Mouse (Mus musculus): Measurements from ENCODE around the gene Mrpl53. TPM values are rescaled to one million over a fixed set of nuclear protein-coding genes. Genes with fewer than 3 reads are reported as not detected.

Gene Mrpl53
- polyA plus RNA-seq, 1 experiment from 2014 or later, result 153 TPM

- DNase-seq (ENCODE audit: low spot score), result peak; percentile 99
- H3K36me3 ChIP-seq, result peaks cover 27% of the 10 kb centered on the region
- H3K27me3 ChIP-seq (ENCODE audit: low read depth, poor library complexity, severe bottlenecking), result peaks cover 75% of the 10 kb centered on the region
- no peaks in the 10 kb centered on the region for H3K9me3 ChIP-seq (replicated peaks)
- peak overlapping the region; percentile 84 for H3K4me3 ChIP-seq
- H3K27ac ChIP-seq (replicated peaks), result peak overlapping the region; percentile 97
- under 1% methylated on average over 46 of the region's 46 CpGs for WGBS
- H3K4me1 ChIP-seq, result peaks cover 28% of the 10 kb centered on the region
These were observed 30.4 kb upstream of the Mrpl53 start for GRCm38 (mm10) chr6:83078324-83078858.

GRCm38 (mm10) chr6:83080210-83080609 lies 28.6 kb upstream of the Mrpl53 start:
- Histone ChIP-seq H3K27me3 (ENCODE audit: low read depth, poor library complexity, severe bottlenecking) (peaks cover 75% of the 10 kb centered on the region), H3K27ac (replicated peaks) (no peak overlapping the region), H3K4me3 (no peak overlapping the region), H3K4me1 (peaks cover 41% of the 10 kb centered on the region), H3K36me3 (peaks cover 27% of the 10 kb centered on the region), H3K9me3 (replicated peaks) (no peaks in the 10 kb centered on the region)
- no peak for DNase-seq (ENCODE audit: low spot score)
- WGBS, result 93% methylated on average over 5 of the region's 5 CpGs

GRCm38 (mm10) chr6:83083497-83083896 lies 25.3 kb upstream of the Mrpl53 start:
- Histone ChIP-seq H3K4me3 (no peak overlapping the region), H3K36me3 (peaks cover 27% of the 10 kb centered on the region), H3K4me1 (peaks cover 53% of the 10 kb centered on the region), H3K9me3 (replicated peaks) (no peaks in the 10 kb centered on the region), H3K27me3 (ENCODE audit: low read depth, poor library complexity, severe bottlenecking) (peaks cover 82% of the 10 kb centered on the region), H3K27ac (replicated peaks) (no peak overlapping the region; the same call in 1 of the 2 replicates)
- 5% methylated on average over 5 of the region's 5 CpGs for WGBS
- DNase-seq (ENCODE audit: low spot score), result no peak

GRCm38 (mm10) chr6:83084477-83084876 lies 24.4 kb upstream of the Mrpl53 start:
- no peak for DNase-seq (ENCODE audit: low spot score)
- H3K4me1 ChIP-seq, result peaks cover 44% of the 10 kb centered on the region
- no peak overlapping the region for H3K4me3 ChIP-seq
- no peak overlapping the region for H3K27ac ChIP-seq (replicated peaks)
- peaks cover 92% of the 10 kb centered on the region for H3K27me3 ChIP-seq (ENCODE audit: low read depth, poor library complexity, severe bottlenecking)
- no peaks in the 10 kb centered on the region for H3K9me3 ChIP-seq (replicated peaks)
- 5% methylated on average over 6 of the region's 6 CpGs for WGBS
- peaks cover 27% of the 10 kb centered on the region for H3K36me3 ChIP-seq

GRCm38 (mm10) chr6:83086121-83087035 lies 22.5 kb upstream of the Mrpl53 start, which contains the start of gene Lbx2:
Gene Lbx2, plus strand, starts transcription at chr6:83086367.
- Histone ChIP-seq H3K9me3 (replicated peaks) (no peaks in the 10 kb centered on the region), H3K27me3 (ENCODE audit: low read depth, poor library complexity, severe bottlenecking) (peaks cover 97% of the 10 kb centered on the region), H3K27ac (replicated peaks) (no peak within 1 kb of the TSS), H3K36me3 (peaks cover 10% of the 10 kb centered on the region), H3K4me1 (peaks cover 40% of the 10 kb centered on the region), H3K4me3 (peak within 1 kb of the TSS; percentile 40)
- 2% methylated on average over 42 of the region's 42 CpGs for WGBS
- DNase-seq (ENCODE audit: low spot score), result no peak

- DNase-seq (ENCODE audit: low spot score), result peak; percentile 58
- peaks cover 94% of the 10 kb centered on the region for H3K27me3 ChIP-seq (ENCODE audit: low read depth, poor library complexity, severe bottlenecking)
- under 1% methylated on average over 47 of the region's 47 CpGs for WGBS
- no peaks in the 10 kb centered on the region for H3K9me3 ChIP-seq (replicated peaks)
- H3K27ac ChIP-seq (replicated peaks), result no peak overlapping the region
- H3K4me1 ChIP-seq, result peaks cover 40% of the 10 kb centered on the region
- peak overlapping the region; percentile 40 for H3K4me3 ChIP-seq
- H3K36me3 ChIP-seq, result peaks cover 2% of the 10 kb centered on the region; the same call in 1 of the 2 replicates
These were observed 21.5 kb upstream of the Mrpl53 start for GRCm38 (mm10) chr6:83087205-83087925.

- peak overlapping the region; percentile 40 for H3K4me3 ChIP-seq
- H3K27ac ChIP-seq (replicated peaks), result no peak overlapping the region
- no peaks in the 10 kb centered on the region for H3K36me3 ChIP-seq
- 3% methylated on average over 9 of the region's 9 CpGs for WGBS
- H3K9me3 ChIP-seq (replicated peaks), result no peaks in the 10 kb centered on the region
- H3K27me3 ChIP-seq (ENCODE audit: low read depth, poor library complexity, severe bottlenecking), result peaks cover 91% of the 10 kb centered on the region
- DNase-seq (ENCODE audit: low spot score), result peak; percentile 34
- peaks cover 38% of the 10 kb centered on the region for H3K4me1 ChIP-seq
These were observed 20.9 kb upstream of the Mrpl53 start for GRCm38 (mm10) chr6:83087926-83088260.

GRCm38 (mm10) chr6:83092416-83093127 lies 16.3 kb upstream of the Mrpl53 start:
- no peak overlapping the region for H3K4me3 ChIP-seq
- H3K27ac ChIP-seq (replicated peaks), result no peak overlapping the region
- peaks cover 8% of the 10 kb centered on the region for H3K4me1 ChIP-seq
- 55% methylated on average over 6 of the region's 6 CpGs for WGBS
- no peaks in the 10 kb centered on the region for H3K36me3 ChIP-seq
- DNase-seq (ENCODE audit: low spot score), result no peak
- no peaks in the 10 kb centered on the region for H3K9me3 ChIP-seq (replicated peaks)
- H3K27me3 ChIP-seq (ENCODE audit: low read depth, poor library complexity, severe bottlenecking), result peaks cover 56% of the 10 kb centered on the region

GRCm38 (mm10) chr6:83095968-83096367 lies 12.9 kb upstream of the Mrpl53 start:
- WGBS, result 39% methylated on average over 6 of the region's 6 CpGs
- H3K9me3 ChIP-seq (replicated peaks), result no peaks in the 10 kb centered on the region
- no peak for DNase-seq (ENCODE audit: low spot score)
- H3K4me3 ChIP-seq, result no peak overlapping the region
- no peaks in the 10 kb centered on the region for H3K36me3 ChIP-seq
- peaks cover 7% of the 10 kb centered on the region; the same call in 1 of the 2 replicates for H3K4me1 ChIP-seq
- peaks cover 36% of the 10 kb centered on the region for H3K27me3 ChIP-seq (ENCODE audit: low read depth, poor library complexity, severe bottlenecking)
- H3K27ac ChIP-seq (replicated peaks), result no peak overlapping the region

- H3K4me1 ChIP-seq, result peaks cover 29% of the 10 kb centered on the region
- H3K9me3 ChIP-seq (replicated peaks), result no peaks in the 10 kb centered on the region
- no peak for DNase-seq (ENCODE audit: low spot score)
- H3K4me3 ChIP-seq, result no peak overlapping the region
- H3K27me3 ChIP-seq (ENCODE audit: low read depth, poor library complexity, severe bottlenecking), result peaks cover 31% of the 10 kb centered on the region
- WGBS, result 83% methylated on average over 2 of the region's 2 CpGs
- H3K27ac ChIP-seq (replicated peaks), result no peak overlapping the region
- H3K36me3 ChIP-seq, result no peaks in the 10 kb centered on the region
These were observed 10.4 kb upstream of the Mrpl53 start for GRCm38 (mm10) chr6:83098411-83098810.

GRCm38 (mm10) chr6:83101316-83101687 lies 7.5 kb upstream of the Mrpl53 start, which contains the start of the genes Ccdc142 and Gm42688:
Gene Ccdc142, plus strand, starts transcription at chr6:83101601.
Gene Gm42688, plus strand, starts transcription at chr6:83101617.
- H3K4me3 ChIP-seq, result peak within 1 kb of the TSS; percentile 68
- H3K4me1 ChIP-seq, result peaks cover 29% of the 10 kb centered on the region
- H3K36me3 ChIP-seq, result peaks cover 9% of the 10 kb centered on the region
- peak; percentile 83 for DNase-seq (ENCODE audit: low spot score)
- H3K9me3 ChIP-seq (replicated peaks), result no peaks in the 10 kb centered on the region
- peaks cover 26% of the 10 kb centered on the region for H3K27me3 ChIP-seq (ENCODE audit: low read depth, poor library complexity, severe bottlenecking)
- 0% methylated on average over 25 of the region's 25 CpGs for WGBS
- peak within 1 kb of the TSS; percentile 85 for H3K27ac ChIP-seq (replicated peaks)
